Mouse (Mus musculus): ENCODE measurements around the gene Cntd1.
"Not testable (repeated sequence)": the region's sequence is repeated elsewhere in the genome, so short reads cannot be mapped to it uniquely, and the experiment has no call there.

Gene Cntd1

GRCm38 (mm10) chr11:101330371-101330924 lies 51.6 kb downstream of the Cntd1 start, which contains the start of gene Aoc3:
Gene Aoc3 (plus strand): TSS chr11:101330605.
- DNase-seq (ENCODE audit: low read depth, low spot score), result no peak

- DNase-seq (ENCODE audit: low read depth, low spot score), result not testable (repeated sequence)
These were observed 52.1 kb downstream of the Cntd1 start for GRCm38 (mm10) chr11:101330961-101331360.

GRCm38 (mm10) chr11:101332537-101332936 lies 53.7 kb downstream of the Cntd1 start:
- DNase-seq (ENCODE audit: low read depth, low spot score), result no peak

- no peak for DNase-seq (ENCODE audit: low read depth, low spot score)
These were observed 55.2 kb downstream of the Cntd1 start for GRCm38 (mm10) chr11:101334023-101334422.

- no peak for DNase-seq (ENCODE audit: low read depth, low spot score)
These were observed 55.7 kb downstream of the Cntd1 start for GRCm38 (mm10) chr11:101334516-101334915.

GRCm38 (mm10) chr11:101335685-101336084 lies 56.9 kb downstream of the Cntd1 start:
- DNase-seq (ENCODE audit: low read depth, low spot score), result no peak

GRCm38 (mm10) chr11:101338123-101338760 lies 59.4 kb downstream of the Cntd1 start:
- DNase-seq (ENCODE audit: low read depth, low spot score), result peak; percentile 30
